Mouse (Mus musculus) lung, postnatal 10 days (tissue): ENCODE results near the gene Nat8l.

Experiments
- DNase-seq: peaks from one replicate; pipeline ENCODE4 v3.0.0; 2021

The Nat8l gene

GRCm38 (mm10) chr5:34004618-34005017, 8.8 kb downstream of the Nat8l start:
- no peak for DNase-seq

GRCm38 (mm10) chr5:34006832-34007231, 11.0 kb downstream of the Nat8l start:
- DNase-seq, result no peak

GRCm38 (mm10) chr5:34007392-34007941, 11.7 kb downstream of the Nat8l start:
- DNase-seq, result no peak

- DNase-seq, result no peak
These were observed 18.9 kb downstream of the Nat8l start for GRCm38 (mm10) chr5:34014652-34015051.

- no peak for DNase-seq
These were observed 23.2 kb downstream of the Nat8l start for GRCm38 (mm10) chr5:34018968-34019367.

- DNase-seq, result no peak
These were observed 34.3 kb downstream of the Nat8l start for GRCm38 (mm10) chr5:34030101-34030500.

- no peak for DNase-seq
These were observed 35.2 kb downstream of the Nat8l start for GRCm38 (mm10) chr5:34031022-34031421.

- no peak for DNase-seq
These were observed 36.7 kb downstream of the Nat8l start for GRCm38 (mm10) chr5:34032520-34032919.
